Mouse (Mus musculus): ENCODE data around the gene Klf1. TPM values are rescaled to one million over a fixed set of nuclear protein-coding genes. Genes with fewer than 3 reads are reported as not detected.

Gene Klf1
- polyA plus RNA-seq, 1 experiment: 3.2 TPM

DNA sequence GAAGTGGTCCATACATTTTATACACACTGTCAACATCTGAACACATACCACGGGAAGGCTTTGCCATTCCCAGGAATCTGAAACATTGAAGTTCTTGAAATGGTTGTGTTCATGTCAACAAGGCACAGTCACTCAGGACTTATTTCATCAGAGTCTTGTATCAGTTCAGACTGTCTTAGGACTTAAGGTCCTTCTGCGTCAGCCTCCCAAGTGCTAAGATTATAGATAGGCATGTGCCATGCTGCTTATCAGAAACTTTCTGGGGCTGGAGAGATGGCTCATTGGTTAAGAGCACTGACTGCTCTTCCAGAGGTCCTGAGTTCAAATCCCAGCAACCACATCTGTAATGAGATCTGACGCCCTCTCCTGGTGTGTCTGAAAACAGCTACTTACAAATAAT, 27.4 kb upstream of the Klf1 start:
- no peak overlapping the region for H3K27ac ChIP-seq (ENCODE audit: insufficient read depth, low read depth, low read length)
- H3K4me3 ChIP-seq (ENCODE audit: insufficient read depth, low read depth, low read length): no peak overlapping the region
- H3K36me3 ChIP-seq (ENCODE audit: control insufficient read depth, insufficient read depth, low read length): no peaks in the 10 kb centered on the region
- no peaks in the 10 kb centered on the region for H3K27me3 ChIP-seq (replicated peaks; ENCODE audit: control insufficient read depth, insufficient read depth, low read length)
- H3K4me1 ChIP-seq (ENCODE audit: control insufficient read depth, insufficient read depth, low read length): 0 out of 2 replicates have a peak, but pooled peaks cover 4% of the 10 kb centered on the region
- no peak for DNase-seq
- 89% methylated on average over 3 of the region's 3 CpGs for WGBS
- TF ChIP-seq POLR2A (IDR thresholded peaks at IDR 0.05; ENCODE audit: low read depth, low read length) (no peak), CTCF (conservative IDR thresholded peaks at IDR 0.05; ENCODE audit: insufficient read depth, insufficient read length, low read depth, low read length) (no peak)

DNA sequence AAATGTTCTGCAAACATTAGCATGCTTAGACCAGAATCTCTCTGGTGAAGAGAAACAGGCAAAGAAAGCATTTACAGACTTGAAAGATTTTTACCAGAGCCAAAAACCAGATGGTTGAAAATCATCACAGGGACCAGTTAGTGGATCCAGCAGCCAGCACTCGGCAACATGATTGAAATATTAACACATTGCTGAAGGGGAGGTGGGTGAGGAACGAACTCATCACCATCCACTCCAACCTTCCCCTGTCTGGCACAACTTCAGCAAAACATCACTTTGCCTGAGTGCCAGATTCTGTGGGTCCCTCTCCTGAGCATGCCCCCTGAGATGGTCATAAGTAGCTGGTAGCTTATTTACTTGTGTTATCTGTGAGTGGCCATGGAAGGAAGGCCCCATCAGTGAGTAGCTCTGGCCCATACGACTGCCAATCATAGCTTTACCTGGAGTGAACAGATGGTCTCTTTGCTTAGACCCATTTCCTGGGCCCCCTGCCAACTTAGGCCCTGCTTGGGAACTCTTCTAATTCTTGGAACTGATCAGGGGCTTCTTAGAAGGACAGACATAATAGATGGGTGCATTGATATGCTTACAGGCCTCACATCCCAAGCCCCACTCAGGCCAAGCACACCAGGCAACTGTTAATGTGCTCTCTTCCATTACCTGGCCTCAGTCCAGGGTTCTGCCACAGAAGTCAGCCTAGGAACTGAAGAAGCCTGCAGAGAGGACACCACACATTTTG, 24.3 kb upstream of the Klf1 start:
- 88% methylated on average over 3 of the region's 3 CpGs for WGBS

DNA sequence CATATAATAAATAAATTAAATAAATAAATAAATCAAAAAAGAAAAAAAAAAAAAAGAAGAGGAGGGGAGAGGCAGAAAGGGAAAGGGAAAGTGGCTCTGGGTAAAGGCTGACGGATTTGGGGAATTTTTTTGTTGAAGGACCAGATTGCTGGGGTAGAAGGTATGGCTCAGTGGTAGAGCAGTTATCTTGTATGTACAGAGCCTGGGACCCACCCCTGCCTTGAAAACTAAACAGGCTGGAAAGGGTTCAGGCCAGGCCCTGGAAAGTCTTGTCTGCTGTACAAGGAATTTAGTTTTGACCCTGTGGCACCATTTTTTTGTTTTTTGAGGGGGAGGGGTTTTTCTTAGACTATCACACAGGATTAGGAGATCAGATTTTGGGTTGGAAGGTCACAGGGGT, 22.8 kb upstream of the Klf1 start:
- no peak for TF ChIP-seq POLR2A (IDR thresholded peaks at IDR 0.05; ENCODE audit: low read depth, low read length)
- TF ChIP-seq CTCF (conservative IDR thresholded peaks at IDR 0.05; ENCODE audit: insufficient read depth, insufficient read length, low read depth, low read length): no peak
- H3K36me3 ChIP-seq (ENCODE audit: control insufficient read depth, insufficient read depth, low read length): no peaks in the 10 kb centered on the region
- 92% methylated on average over 1 of the region's 1 CpGs for WGBS

More for the DNA sequence above, 24.3 kb upstream of the Klf1 start:
- Histone ChIP-seq H3K27me3 (replicated peaks; ENCODE audit: control insufficient read depth, insufficient read depth, low read length) (no peaks in the 10 kb centered on the region), H3K4me3 (ENCODE audit: insufficient read depth, low read depth, low read length) (no peak overlapping the region), H3K4me1 (ENCODE audit: control insufficient read depth, insufficient read depth, low read length) (peaks cover 2% of the 10 kb centered on the region; the same call in 1 of the 2 replicates), H3K36me3 (ENCODE audit: control insufficient read depth, insufficient read depth, low read length) (no peaks in the 10 kb centered on the region), H3K27ac (ENCODE audit: insufficient read depth, low read depth, low read length) (no peak overlapping the region)
- DNase-seq: no peak
- TF ChIP-seq CTCF (conservative IDR thresholded peaks at IDR 0.05; ENCODE audit: insufficient read depth, insufficient read length, low read depth, low read length) (no peak), POLR2A (IDR thresholded peaks at IDR 0.05; ENCODE audit: low read depth, low read length) (no peak)

DNA sequence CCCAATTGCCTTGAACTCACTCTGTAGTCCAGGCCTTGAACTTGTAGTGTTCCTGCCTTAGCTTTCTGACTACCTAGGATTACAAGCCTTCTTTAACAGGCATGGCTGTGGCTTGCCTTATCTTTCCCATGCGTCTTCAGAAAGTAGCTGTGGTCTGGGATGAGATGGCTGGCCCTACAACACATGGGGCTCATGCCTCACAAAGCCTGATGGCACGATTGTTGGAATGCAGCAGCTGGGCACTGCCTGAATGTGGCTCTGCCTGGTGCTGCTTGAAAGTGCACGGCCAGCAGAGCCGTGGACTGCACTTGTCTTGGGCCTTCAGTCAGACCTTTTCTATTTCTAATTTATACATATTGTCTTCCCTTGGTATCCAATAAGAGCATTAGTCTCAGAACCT, 17.0 kb upstream of the Klf1 start:
- TF ChIP-seq POLR2A (IDR thresholded peaks at IDR 0.05; ENCODE audit: low read depth, low read length) (no peak), CTCF (conservative IDR thresholded peaks at IDR 0.05; ENCODE audit: insufficient read depth, insufficient read length, low read depth, low read length) (no peak)
- DNase-seq: no peak
- Histone ChIP-seq H3K27ac (ENCODE audit: insufficient read depth, low read depth, low read length) (no peak overlapping the region), H3K27me3 (replicated peaks; ENCODE audit: control insufficient read depth, insufficient read depth, low read length) (no peaks in the 10 kb centered on the region), H3K4me1 (ENCODE audit: control insufficient read depth, insufficient read depth, low read length) (peaks cover 2% of the 10 kb centered on the region; the same call in 1 of the 2 replicates), H3K4me3 (ENCODE audit: insufficient read depth, low read depth, low read length) (no peak overlapping the region), H3K36me3 (ENCODE audit: control insufficient read depth, insufficient read depth, low read length) (peaks cover 10% of the 10 kb centered on the region)
- 84% methylated on average over 4 of the region's 4 CpGs for WGBS

More for the DNA sequence above, 22.8 kb upstream of the Klf1 start:
- Histone ChIP-seq H3K27me3 (replicated peaks; ENCODE audit: control insufficient read depth, insufficient read depth, low read length) (no peaks in the 10 kb centered on the region), H3K27ac (ENCODE audit: insufficient read depth, low read depth, low read length) (no peak overlapping the region), H3K4me3 (ENCODE audit: insufficient read depth, low read depth, low read length) (no peak overlapping the region), H3K4me1 (ENCODE audit: control insufficient read depth, insufficient read depth, low read length) (peaks cover 2% of the 10 kb centered on the region; the same call in 1 of the 2 replicates)
- DNase-seq: no peak

DNA sequence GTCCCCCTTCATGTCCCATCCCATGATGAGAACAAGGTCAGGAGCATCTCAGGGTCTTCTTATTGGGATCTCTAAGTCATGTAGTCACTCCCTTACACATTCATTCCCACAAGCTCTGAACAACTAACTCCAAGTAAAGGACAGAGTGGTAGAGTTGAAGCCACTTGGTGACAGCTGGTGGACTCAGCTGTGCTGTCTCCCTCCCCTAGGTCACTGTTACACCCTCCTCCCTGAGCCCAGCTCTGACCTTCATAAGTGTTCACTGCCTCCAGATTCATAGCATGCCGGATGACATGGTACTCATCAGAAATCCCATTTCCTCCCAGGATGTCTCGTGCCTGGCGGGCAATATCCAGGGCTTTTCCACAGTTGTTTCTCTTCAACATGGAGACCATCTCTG, 13.4 kb upstream of the Klf1 start:
- no peak for DNase-seq
- TF ChIP-seq POLR2A (IDR thresholded peaks at IDR 0.05; ENCODE audit: low read depth, low read length) (no peak), CTCF (conservative IDR thresholded peaks at IDR 0.05; ENCODE audit: insufficient read depth, insufficient read length, low read depth, low read length) (no peak)
- H3K36me3 ChIP-seq (ENCODE audit: control insufficient read depth, insufficient read depth, low read length): peaks cover 13% of the 10 kb centered on the region
- no peaks in the 10 kb centered on the region for H3K27me3 ChIP-seq (replicated peaks; ENCODE audit: control insufficient read depth, insufficient read depth, low read length)
- H3K4me3 ChIP-seq (ENCODE audit: insufficient read depth, low read depth, low read length): no peak overlapping the region
- H3K27ac ChIP-seq (ENCODE audit: insufficient read depth, low read depth, low read length): no peak overlapping the region
- H3K4me1 ChIP-seq (ENCODE audit: control insufficient read depth, insufficient read depth, low read length): no peaks in the 10 kb centered on the region; the same call in 1 of the 2 replicates
- 88% methylated on average over 3 of the region's 3 CpGs for WGBS

DNA sequence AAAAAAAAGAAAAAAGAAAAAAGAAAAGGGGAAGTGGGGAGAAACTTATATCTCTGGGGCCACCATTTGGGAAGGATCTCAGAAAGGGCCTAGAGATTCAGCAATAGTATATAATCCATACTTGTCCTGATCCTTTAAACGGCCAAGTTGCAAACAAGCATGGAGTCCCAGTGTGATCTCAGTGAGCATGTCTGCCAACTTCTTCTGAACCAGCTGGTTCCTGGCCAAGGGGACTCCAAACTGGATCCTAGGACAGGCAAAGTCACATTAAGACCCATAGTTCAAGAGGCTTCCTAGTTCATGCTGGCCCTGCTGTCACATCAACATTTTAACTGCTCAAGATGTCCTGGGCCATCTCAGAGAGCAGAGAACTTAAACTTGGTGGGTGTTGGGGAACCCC, 12.6 kb upstream of the Klf1 start:
- H3K4me1 ChIP-seq (ENCODE audit: control insufficient read depth, insufficient read depth, low read length): no peaks in the 10 kb centered on the region; the same call in 1 of the 2 replicates
- no peak overlapping the region for H3K27ac ChIP-seq (ENCODE audit: insufficient read depth, low read depth, low read length)
- no peaks in the 10 kb centered on the region for H3K27me3 ChIP-seq (replicated peaks; ENCODE audit: control insufficient read depth, insufficient read depth, low read length)
- no peak for TF ChIP-seq CTCF (conservative IDR thresholded peaks at IDR 0.05; ENCODE audit: insufficient read depth, insufficient read length, low read depth, low read length)
- TF ChIP-seq POLR2A (IDR thresholded peaks at IDR 0.05; ENCODE audit: low read depth, low read length): no peak
- DNase-seq: no peak
- peaks cover 13% of the 10 kb centered on the region for H3K36me3 ChIP-seq (ENCODE audit: control insufficient read depth, insufficient read depth, low read length)
- 96% methylated on average over 1 of the region's 1 CpGs for WGBS
- no peak overlapping the region for H3K4me3 ChIP-seq (ENCODE audit: insufficient read depth, low read depth, low read length)

DNA sequence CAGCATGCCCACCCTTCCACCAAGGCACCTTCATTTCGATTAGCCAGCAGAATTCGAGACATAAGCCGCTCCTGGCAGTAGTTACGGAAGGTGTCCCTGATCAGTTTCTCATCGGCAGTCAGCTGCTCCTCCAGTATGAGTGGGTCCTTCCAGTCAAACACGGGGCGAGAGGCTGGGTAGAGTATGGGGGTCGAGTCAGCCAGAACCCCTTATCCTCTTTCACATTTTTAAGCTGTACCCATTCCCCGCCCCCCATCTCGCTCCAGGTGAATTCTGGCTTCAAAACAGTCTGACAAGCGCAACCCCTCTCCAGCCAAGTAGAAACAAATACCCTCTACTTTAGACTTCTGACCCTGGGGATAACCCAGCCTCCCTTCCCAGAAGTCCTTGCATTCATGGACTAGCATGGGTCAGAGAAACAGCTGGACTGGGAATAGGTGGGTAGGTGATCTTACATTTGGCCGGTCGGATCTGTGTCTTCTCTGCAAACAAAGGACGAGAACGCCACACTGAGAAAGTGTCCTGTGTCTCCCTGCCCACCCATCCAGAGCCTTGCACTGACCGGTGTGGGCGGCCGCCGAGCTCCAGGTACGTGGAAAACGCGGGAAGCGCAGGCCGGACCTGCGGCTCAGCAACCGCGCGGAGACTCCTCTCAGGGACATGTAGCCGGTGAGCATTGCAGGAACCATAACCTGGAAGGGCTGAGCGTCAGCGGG, 8.6 kb upstream of the Klf1 start:
- Histone ChIP-seq H3K27ac (ENCODE audit: insufficient read depth, low read depth, low read length) (peak overlapping the region; percentile 83), H3K4me1 (ENCODE audit: control insufficient read depth, insufficient read depth, low read length) (no peaks in the 10 kb centered on the region; the same call in 1 of the 2 replicates), H3K36me3 (ENCODE audit: control insufficient read depth, insufficient read depth, low read length) (peaks cover 4% of the 10 kb centered on the region; the same call in 1 of the 2 replicates), H3K4me3 (ENCODE audit: insufficient read depth, low read depth, low read length) (peak overlapping the region; percentile 94), H3K27me3 (replicated peaks; ENCODE audit: control insufficient read depth, insufficient read depth, low read length) (no peaks in the 10 kb centered on the region)
- WGBS: 7% methylated on average over 31 of the region's 31 CpGs
- peak; percentile 85 for DNase-seq
- no peak for TF ChIP-seq POLR2A (IDR thresholded peaks at IDR 0.05; ENCODE audit: low read depth, low read length)
- no peak for TF ChIP-seq CTCF (conservative IDR thresholded peaks at IDR 0.05; ENCODE audit: insufficient read depth, insufficient read length, low read depth, low read length)

Data from kidney, adult 2 months (tissue).